Mouse (Mus musculus) E14TG2a.4 (cell line): ENCODE measurements around the gene Cep95.
"Not testable (repeated sequence)": the region's sequence is repeated elsewhere in the genome, so short reads cannot be mapped to it uniquely, and the experiment has no call there.

Source experiments
- H3K27me3 ChIP-seq: 2 replicates; pipeline ENCODE4 v1.6.1; 2014; ENCODE audit warnings: low read length, control low read depth; ENCODE audit not compliant: insufficient read depth
- H3K36me3 ChIP-seq: 2 replicates; pipeline ENCODE4 v1.6.1; 2014; ENCODE audit warnings: low read length, control low read depth; ENCODE audit not compliant: insufficient read depth
- H3K4me1 ChIP-seq: replicated peaks from 2 replicates; pipeline ENCODE4 v1.6.1; 2014; ENCODE audit warnings: low read depth, low read length, control low read depth
- H3K4me3 ChIP-seq: replicated peaks from 2 replicates; pipeline ENCODE4 v1.5.1; 2014; ENCODE audit warnings: mild to moderate bottlenecking, low read length
- H3K9me3 ChIP-seq: 2 replicates; pipeline ENCODE4 v1.6.1; 2014; ENCODE audit warnings: low read length, control low read depth
- CTCF ChIP-seq: conservative IDR thresholded peaks from 2 replicates; pipeline ENCODE4 v1.5.1; 2014; ENCODE audit warnings: low read length
- NANOG ChIP-seq: IDR thresholded peaks from 2 replicates; pipeline ENCODE4 v1.6.1; 2014; ENCODE audit warnings: borderline replicate concordance, low read length, mixed read lengths
- POU5F1 ChIP-seq: IDR thresholded peaks from 2 replicates; pipeline ENCODE4 v1.6.1; 2014; ENCODE audit warnings: low read length, borderline replicate concordance

The Cep95 gene

DNA sequence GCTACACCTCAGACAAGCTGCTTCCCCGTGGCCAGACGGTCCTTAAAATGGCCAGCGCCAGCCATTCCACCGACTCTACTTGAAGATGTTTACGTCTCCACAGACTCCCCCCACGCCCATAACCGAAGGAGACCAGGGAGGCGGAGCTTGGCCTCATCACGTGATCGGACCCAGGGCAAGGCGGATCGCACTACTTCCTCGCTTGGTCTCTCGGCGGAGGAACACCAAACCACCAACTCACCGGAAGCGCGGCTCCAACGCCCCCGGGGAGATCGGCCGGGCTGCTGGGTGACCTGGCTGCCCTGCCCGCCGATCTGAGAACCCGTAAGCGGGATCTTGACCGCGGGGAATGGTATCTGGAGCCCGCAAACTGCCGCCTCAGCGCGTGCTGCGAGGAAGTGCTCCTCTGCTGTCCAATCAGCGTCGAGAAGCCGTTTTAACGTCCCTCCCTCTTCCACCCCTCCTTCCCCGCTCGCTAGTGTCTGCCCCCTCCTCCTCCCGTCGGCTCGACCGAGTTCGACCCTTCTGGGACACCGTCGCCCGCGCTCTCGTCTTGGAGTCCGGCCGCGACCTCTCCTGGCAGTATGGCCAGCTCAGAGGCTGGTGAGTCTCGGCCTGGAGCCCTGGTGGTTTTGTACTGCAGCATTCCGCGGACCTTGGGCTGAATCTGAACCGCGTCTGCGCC, at the start of gene Cep95, which contains the start of gene Ddx5:
Gene Cep95, plus strand, starts transcription at position 478 of the 685 bp plus-strand sequence.
Gene Ddx5, minus strand, starts transcription at position 411 of the 685 bp plus-strand sequence.
- Histone ChIP-seq H3K36me3 (peaks cover 52% of the 10 kb centered on the region), H3K9me3 (no peaks in the 10 kb centered on the region), H3K4me1 (peaks cover 40% of the 10 kb centered on the region), H3K4me3 (peak within 1 kb of the TSS; percentile 96), H3K27me3 (no peaks in the 10 kb centered on the region)
- no peak for TF ChIP-seq CTCF

DNA sequence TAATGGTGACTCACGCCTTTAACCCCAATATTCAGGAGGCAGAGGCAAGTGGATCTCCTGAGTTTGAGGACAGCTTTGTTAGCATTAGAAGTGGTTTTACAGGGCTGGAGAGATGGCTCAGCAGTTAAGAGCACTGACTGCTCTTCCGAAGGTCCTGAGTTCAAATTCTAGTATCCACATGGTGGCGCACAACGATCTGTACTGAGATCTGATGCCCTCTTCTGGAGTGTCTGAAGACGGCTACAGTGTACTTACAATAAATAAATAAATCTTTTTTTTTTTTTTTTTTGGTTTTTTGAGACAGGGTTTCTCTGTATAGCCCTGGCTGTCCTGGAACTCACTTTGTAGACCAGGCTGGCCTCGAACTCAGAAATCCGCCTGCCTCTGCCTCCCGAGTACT, 48.3 kb upstream of the Cep95 start:
- H3K9me3 ChIP-seq, H3K27me3 ChIP-seq, H3K4me3 ChIP-seq, H3K36me3 ChIP-seq: not testable (repeated sequence)
- peaks cover 16% of the 10 kb centered on the region for H3K4me1 ChIP-seq

DNA sequence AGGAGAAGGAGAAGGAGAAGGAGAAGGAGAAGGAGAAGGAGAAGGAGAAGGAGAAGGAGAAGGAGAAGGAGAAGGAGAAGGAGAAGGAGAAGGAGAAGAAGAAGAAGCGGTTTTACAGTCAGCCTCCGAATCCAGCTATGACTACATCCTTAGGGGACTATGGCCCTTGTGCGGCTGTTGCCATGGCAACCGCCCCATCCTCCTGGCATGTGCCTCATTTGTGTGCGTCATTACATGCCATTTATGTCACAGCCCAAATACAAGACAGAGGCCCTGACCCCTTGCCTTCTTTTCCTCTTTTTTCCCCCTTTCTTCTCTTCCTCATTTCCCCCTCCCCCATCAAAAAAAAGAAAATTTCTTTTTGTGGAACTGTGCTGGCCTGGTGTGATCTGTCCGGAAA, 47.8 kb upstream of the Cep95 start:
- H3K4me3 ChIP-seq, result no peak overlapping the region
- no peaks in the 10 kb centered on the region for H3K9me3 ChIP-seq
- no peaks in the 10 kb centered on the region for H3K36me3 ChIP-seq
- no peak for TF ChIP-seq NANOG
- no peak for TF ChIP-seq CTCF
- TF ChIP-seq POU5F1, result no peak
- peaks cover 16% of the 10 kb centered on the region for H3K4me1 ChIP-seq
- no peaks in the 10 kb centered on the region for H3K27me3 ChIP-seq

DNA sequence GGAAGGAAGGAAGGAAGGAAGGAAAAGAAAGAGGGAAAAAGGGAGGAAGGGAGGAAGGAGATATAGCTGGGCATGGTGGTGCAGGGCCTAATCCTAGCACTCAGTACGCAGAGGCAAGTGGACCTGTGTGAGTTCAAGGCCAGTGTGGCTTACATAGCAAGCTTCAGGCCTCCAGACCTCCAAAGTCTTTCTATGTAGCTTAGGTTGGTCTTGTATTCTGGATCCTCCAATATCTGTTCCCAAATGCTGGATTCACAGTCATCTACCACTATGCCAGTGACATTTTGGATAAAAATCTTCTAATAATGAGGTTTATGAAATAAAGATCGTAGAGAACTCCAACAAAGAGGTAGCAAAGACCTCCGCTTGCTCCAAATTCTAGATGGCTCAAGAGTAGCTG, 47.2 kb upstream of the Cep95 start:
- TF ChIP-seq NANOG (no peak), CTCF (no peak), POU5F1 (no peak)
- H3K4me1 ChIP-seq, result peaks cover 11% of the 10 kb centered on the region
- H3K36me3 ChIP-seq, result no peaks in the 10 kb centered on the region
- no peaks in the 10 kb centered on the region for H3K27me3 ChIP-seq
- H3K4me3 ChIP-seq, result no peak overlapping the region
- H3K9me3 ChIP-seq, result no peaks in the 10 kb centered on the region

- TF ChIP-seq CTCF (peak; percentile 78), NANOG (no peak)
- peaks cover 4% of the 10 kb centered on the region for H3K9me3 ChIP-seq
- H3K27me3 ChIP-seq, result no peaks in the 10 kb centered on the region
These were observed 46.6 kb upstream of the Cep95 start for GRCm38 (mm10) chr11:106742388-106742841.

DNA sequence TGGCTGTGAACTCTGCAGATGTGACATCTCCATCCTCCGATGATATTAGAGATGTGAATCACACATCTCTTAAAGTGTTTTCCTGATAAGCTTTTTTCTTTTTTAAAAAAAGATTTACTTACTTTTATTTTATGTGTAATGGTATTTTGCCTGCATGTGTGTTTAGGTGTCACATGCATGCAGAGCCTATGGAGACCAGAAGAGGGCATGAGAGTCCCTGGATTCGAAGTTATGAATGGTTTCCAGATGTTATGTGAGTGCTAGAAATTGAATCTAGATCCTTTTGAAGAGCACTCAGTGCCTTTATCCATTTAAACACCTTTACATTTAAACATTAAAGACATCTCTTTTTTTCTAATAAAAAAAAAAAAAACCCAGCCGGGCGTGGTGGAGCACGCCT, 44.1 kb upstream of the Cep95 start:
- Histone ChIP-seq H3K9me3 (peaks cover 11% of the 10 kb centered on the region), H3K4me3 (no peak overlapping the region), H3K36me3 (no peaks in the 10 kb centered on the region), H3K4me1 (peaks cover 4% of the 10 kb centered on the region), H3K27me3 (no peaks in the 10 kb centered on the region)
- TF ChIP-seq CTCF (peak; percentile 41; the same call in 1 of the 2 replicates), NANOG (no peak), POU5F1 (no peak)

More at GRCm38 (mm10) chr11:106742388-106742841, 46.6 kb upstream of the Cep95 start:
- Histone ChIP-seq H3K4me3 (no peak overlapping the region), H3K36me3 (no peaks in the 10 kb centered on the region), H3K4me1 (peaks cover 6% of the 10 kb centered on the region)

DNA sequence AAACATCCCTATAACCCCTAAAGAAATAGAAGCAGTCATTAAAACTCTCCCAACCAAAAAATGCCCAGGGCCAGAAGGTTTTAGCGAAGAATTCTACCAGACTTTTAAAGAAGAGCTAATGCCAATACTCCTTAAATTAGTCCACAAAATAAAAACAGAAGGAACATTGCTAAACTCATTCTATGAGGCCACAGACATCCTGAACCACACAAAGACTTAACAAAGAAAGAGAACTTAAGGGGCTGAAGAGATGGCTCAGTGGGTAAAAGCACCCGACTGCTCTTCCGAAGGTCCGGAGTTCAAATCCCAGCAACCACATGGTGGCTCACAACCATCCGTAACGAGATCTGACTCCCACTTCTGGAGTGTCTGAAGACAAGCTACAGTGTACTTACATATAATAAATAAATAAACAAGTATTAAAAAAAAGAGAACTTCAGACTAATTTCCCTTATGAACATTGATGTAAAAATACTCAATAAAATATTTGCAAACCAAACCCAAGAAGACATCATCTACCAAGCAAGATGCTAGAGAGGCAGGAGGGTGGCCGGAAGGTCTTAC, 39.4 kb upstream of the Cep95 start:
- peaks cover 11% of the 10 kb centered on the region for H3K9me3 ChIP-seq
- H3K36me3 ChIP-seq, H3K4me3 ChIP-seq, H3K27me3 ChIP-seq, H3K4me1 ChIP-seq: not testable (repeated sequence)

DNA sequence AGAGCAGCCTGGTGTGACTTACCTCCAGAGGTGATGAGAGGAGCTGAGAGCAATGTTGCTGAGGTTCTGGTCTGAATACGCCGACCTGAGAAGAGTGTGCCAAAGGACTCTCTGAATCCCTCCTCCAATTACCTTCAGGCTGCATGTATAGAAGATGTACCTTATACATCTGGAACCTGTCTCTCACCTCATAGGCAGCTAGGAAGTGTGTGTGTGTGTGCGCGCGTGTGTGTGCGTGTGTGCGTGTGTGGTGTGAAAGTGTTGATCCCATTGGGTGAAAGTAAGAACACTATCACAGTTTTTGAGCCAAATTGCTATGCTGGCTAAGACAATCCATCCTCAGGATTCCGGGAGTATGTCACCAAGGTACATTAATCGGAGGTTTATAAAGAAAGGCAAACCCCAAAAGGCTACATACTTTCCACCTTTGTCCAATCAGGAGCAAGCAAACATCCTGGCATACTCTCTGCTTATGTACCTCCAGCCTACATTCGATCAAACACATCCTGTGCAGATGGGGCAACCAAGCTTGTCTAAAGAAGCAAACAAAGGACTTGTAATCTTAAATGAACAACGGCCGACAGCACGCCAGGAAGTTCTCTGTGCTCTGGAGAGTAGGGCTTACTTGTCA, 38.8 kb upstream of the Cep95 start, which contains the start of gene Pecam1:
Gene Pecam1, minus strand, starts transcription at position 508 of the 631 bp plus-strand sequence.
- Histone ChIP-seq H3K36me3 (no peaks in the 10 kb centered on the region), H3K4me3 (no peak within 1 kb of the TSS), H3K4me1 (no peaks in the 10 kb centered on the region), H3K27me3 (no peaks in the 10 kb centered on the region), H3K9me3 (peaks cover 11% of the 10 kb centered on the region)
- TF ChIP-seq POU5F1 (no peak), NANOG (no peak), CTCF (no peak)
